Mouse (Mus musculus): ENCODE measurements around the gene Mep1a.

GRCm38 (mm10) chr17:43459737-43460230 is 42.8 kb downstream of the Mep1a start:
- TF ChIP-seq CTCF (IDR thresholded peaks at IDR 0.05; ENCODE audit: control insufficient read depth, insufficient read depth, low read length), result no peak
- no peak for TF ChIP-seq POLR2A (IDR thresholded peaks at IDR 0.05; ENCODE audit: borderline replicate concordance, control insufficient read depth, low read depth, low read length)
